Mouse (Mus musculus): ENCODE measurements around the gene Foxd3. TPM values are rescaled to one million over a fixed set of nuclear protein-coding genes. Genes with fewer than 3 reads are reported as not detected.

Gene Foxd3
- polyA plus RNA-seq, 1 experiment from 2014 or later = 0.05 TPM

- DNase-seq (ENCODE audit: low spot score) (no peak), ATAC-seq (replicated peaks; ENCODE audit: low FRiP score, low read depth) (no peak)
- Histone ChIP-seq H3K4me1 (replicated peaks; ENCODE audit: insufficient read depth, low read length) (no peaks in the 10 kb centered on the region), H3K4me3 (replicated peaks; ENCODE audit: low read depth, low read length) (no peak overlapping the region), H3K9ac (ENCODE audit: low read depth, low read length) (no peak overlapping the region), H3K4me2 (ENCODE audit: low read length) (no peak overlapping the region), H3K9me3 (replicated peaks; ENCODE audit: low read length) (no peaks in the 10 kb centered on the region), H3K27ac (no peak overlapping the region), H3K36me3 (ENCODE audit: insufficient read depth, low read length) (no peaks in the 10 kb centered on the region), H3K27me3 (ENCODE audit: insufficient read depth, low read length) (no peaks in the 10 kb centered on the region)
- no peak for TF ChIP-seq CTCF (IDR thresholded peaks at IDR 0.05; ENCODE audit: low read depth)
These were observed 19.1 kb downstream of the Foxd3 start for GRCm38 (mm10) chr4:99675191-99675590.

- no peak for TF ChIP-seq CTCF (IDR thresholded peaks at IDR 0.05; ENCODE audit: low read depth)
- ATAC-seq (replicated peaks; ENCODE audit: low FRiP score, low read depth) (no peak), DNase-seq (ENCODE audit: low spot score) (no peak)
- Histone ChIP-seq H3K36me3 (ENCODE audit: insufficient read depth, low read length) (no peaks in the 10 kb centered on the region), H3K4me1 (replicated peaks; ENCODE audit: insufficient read depth, low read length) (no peaks in the 10 kb centered on the region), H3K27ac (no peak overlapping the region), H3K9ac (ENCODE audit: low read depth, low read length) (no peak overlapping the region), H3K4me3 (replicated peaks; ENCODE audit: low read depth, low read length) (no peak overlapping the region), H3K4me2 (ENCODE audit: low read length) (no peak overlapping the region), H3K9me3 (replicated peaks; ENCODE audit: low read length) (no peaks in the 10 kb centered on the region), H3K27me3 (ENCODE audit: insufficient read depth, low read length) (no peaks in the 10 kb centered on the region)
- WGBS = 80% methylated on average over 6 of the region's 6 CpGs
These were observed 27.8 kb downstream of the Foxd3 start for GRCm38 (mm10) chr4:99683941-99684340.

- no peak for TF ChIP-seq CTCF (IDR thresholded peaks at IDR 0.05; ENCODE audit: low read depth)
- H3K4me3 ChIP-seq (replicated peaks; ENCODE audit: low read depth, low read length) = no peak overlapping the region
- H3K9me3 ChIP-seq (replicated peaks; ENCODE audit: low read length) = no peaks in the 10 kb centered on the region
- no peak overlapping the region for H3K27ac ChIP-seq
- no peak overlapping the region for H3K9ac ChIP-seq (ENCODE audit: low read depth, low read length)
- H3K4me2 ChIP-seq (ENCODE audit: low read length) = no peak overlapping the region
- WGBS = 46% methylated on average over 5 of the region's 5 CpGs
- DNase-seq (ENCODE audit: low spot score) (no peak), ATAC-seq (replicated peaks; ENCODE audit: low FRiP score, low read depth) (no peak)
- H3K36me3 ChIP-seq (ENCODE audit: insufficient read depth, low read length) = no peaks in the 10 kb centered on the region
- H3K27me3 ChIP-seq (ENCODE audit: insufficient read depth, low read length) = no peaks in the 10 kb centered on the region
- no peaks in the 10 kb centered on the region for H3K4me1 ChIP-seq (replicated peaks; ENCODE audit: insufficient read depth, low read length)
These were observed 30.2 kb downstream of the Foxd3 start for GRCm38 (mm10) chr4:99686308-99686707.

Small RNA genes within 50 kb of the gene (microRNA-seq; reads per million reads assigned to microRNA genes)
- not detected for gene Gm23366

Other genes starting within 250 kb of the Foxd3 start
- 16.1 and 21.3 TPM in 2 replicates for gene Alg6, start 59.4 kb downstream of the Foxd3 start, polyA plus RNA-seq (2015; fragmentation: Nextera tagmentation; extraction: Ambion mirVana)
- gene Efcab7, start 172.9 kb downstream of the Foxd3 start, polyA plus RNA-seq (2015; fragmentation: Nextera tagmentation; extraction: Ambion mirVana) = 21.6 and 23.1 TPM in 2 replicates